Mouse (Mus musculus) bone marrow macrophage, adult 2 months (primary cell): Measurements from ENCODE around the gene Hfe2.

Experiments
- CTCF ChIP-seq: IDR thresholded peaks from 2 replicates; pipeline ENCODE4 v1.5.1; 2012; ENCODE audit warnings: low read depth, mild to moderate bottlenecking, low read length, moderate library complexity
- POLR2A ChIP-seq: IDR thresholded peaks from 2 replicates; pipeline ENCODE4 v1.6.1; 2012; ENCODE audit warnings: mild to moderate bottlenecking, low read depth, low read length, borderline replicate concordance

- TF ChIP-seq CTCF (no peak), POLR2A (peak; percentile 8; the same call in 1 of the 2 replicates)
Observed at GRCm38 (mm10) chr3:96576005-96576658, 51.2 kb downstream of the Hfe2 start.
